Mouse (Mus musculus) lung, adult 2 months (tissue): ENCODE results near the gene Zfp629.

Experiments used
- CTCF ChIP-seq: fragments of 200-500 bp; IDR thresholded peaks from 2 replicates; pipeline ENCODE4 v1.5.1; 2011; ENCODE audit warnings: mild to moderate bottlenecking, low read length, control low read depth; ENCODE audit not compliant: insufficient read depth
- POLR2A ChIP-seq: fragments of 200-500 bp; IDR thresholded peaks from 2 replicates; pipeline ENCODE4 v1.6.1; 2011; ENCODE audit warnings: low read depth, mild to moderate bottlenecking, control low read depth, low read length, borderline replicate concordance; ENCODE audit errors: extremely low read depth

GRCm38 (mm10) chr7:127591108-127591507, 24.5 kb downstream of the Zfp629 start:
- TF ChIP-seq POLR2A (no peak), CTCF (no peak)
